Comparison of ENCODE assay signal across 10 mouse cellular contexts in the genomic region with DNA sequence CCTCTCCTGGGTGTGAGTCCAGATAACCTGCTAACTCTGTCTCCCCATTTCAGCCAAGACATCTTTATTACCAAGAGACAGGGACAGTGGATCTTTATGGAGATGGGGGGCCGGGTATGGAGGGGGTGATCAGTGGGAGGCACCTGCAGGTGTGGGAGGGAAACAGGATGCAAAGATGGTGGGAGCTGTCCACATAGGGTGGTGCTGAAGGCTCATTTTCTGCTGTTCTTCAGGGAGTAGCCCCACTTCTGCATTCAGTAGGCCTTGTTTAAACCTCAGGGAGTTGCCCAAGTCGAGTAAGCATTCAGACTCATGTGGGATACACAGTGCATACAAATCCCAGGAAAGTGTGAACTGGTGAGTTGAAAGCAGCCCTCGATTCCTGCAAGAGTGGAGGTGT. TPM values are rescaled to one million over a fixed set of nuclear protein-coding genes. Genes with fewer than 3 reads are reported as not detected.
DNase-seq lines count a peak whose midpoint lies in the region; ATAC-seq and TF ChIP-seq lines count a peak whose summit lies in the region.
"Had no signal": no experiment of that assay in that cellular context is flagged by ENCODE, and none has a peak within 500 bp of the region (broad histone marks: within the 10 kb centered on the region; RNA-seq: fewer than 3 reads in every experiment).

No protein-coding gene starts in this region.

- 11% methylated on average over 3 of the region's 3 CpGs for WGBS in liver, embryonic 13.5 days (ENCODE audit: insufficient replicate concordance)
- WGBS in liver, embryonic 11.5 days, result 16% methylated on average over 3 of the region's 3 CpGs
- 17% methylated on average over 3 of the region's 3 CpGs for WGBS in limb, embryonic 14.5 days
- WGBS in forebrain, embryonic 12.5 days, result 21% methylated on average over 3 of the region's 3 CpGs

- ATAC-seq in liver, embryonic 13.5 days (ENCODE audit: low read depth), result no peak
- no peak for ATAC-seq in liver, embryonic 11.5 days (replicated peaks; ENCODE audit: low FRiP score)
- no peak for ATAC-seq in limb, embryonic 14.5 days (ENCODE audit: low FRiP score, low read depth)
- ATAC-seq in erythroid progenitor cell, adult 5-6 weeks (replicated peaks; ENCODE audit: low FRiP score, poor library complexity, severe bottlenecking), result no peak
- no peak for ATAC-seq in forebrain, embryonic 12.5 days (ENCODE audit: low FRiP score)

- TF ChIP-seq POLR2A in limb, embryonic 14.5 days (IDR thresholded peaks at IDR 0.05; ENCODE audit: borderline replicate concordance, extremely low read depth, insufficient read depth, insufficient read length), result no peak

- no peak overlapping the region for H3K4me2 ChIP-seq in liver, embryonic 13.5 days
- H3K4me2 ChIP-seq in liver, embryonic 11.5 days, result no peak overlapping the region
- H3K4me2 ChIP-seq in limb, embryonic 14.5 days (replicated peaks; ENCODE audit: low read depth, low read length, severe bottlenecking), result no peak overlapping the region
- no peak overlapping the region for H3K4me2 ChIP-seq in forebrain, embryonic 12.5 days
- H3K4me2 ChIP-seq: liver, embryonic 15.5 days had no signal

- H3K27me3 ChIP-seq in liver, embryonic 13.5 days, result 0 out of 2 replicates have a peak, but pooled peaks cover 4% of the 10 kb centered on the region
- H3K27me3 ChIP-seq in liver, embryonic 11.5 days (replicated peaks; ENCODE audit: control insufficient read depth, insufficient read depth, low read length), result no peaks in the 10 kb centered on the region
- no peaks in the 10 kb centered on the region for H3K27me3 ChIP-seq in limb, embryonic 14.5 days (ENCODE audit: control insufficient read depth, insufficient read depth, low read length)
- H3K27me3 ChIP-seq in forebrain, embryonic 12.5 days, result 0 out of 2 replicates have a peak, but pooled peaks cover 4% of the 10 kb centered on the region
- H3K27me3 ChIP-seq: liver, embryonic 15.5 days had no signal

- no peak overlapping the region for H3K4me3 ChIP-seq in liver, embryonic 13.5 days (replicated peaks)
- H3K4me3 ChIP-seq in liver, embryonic 11.5 days (ENCODE audit: low read depth, low read length), result no peak overlapping the region
- no peak overlapping the region for H3K4me3 ChIP-seq in limb, embryonic 14.5 days (replicated peaks; ENCODE audit: low read length)
- no peak overlapping the region for H3K4me3 ChIP-seq in forebrain, embryonic 12.5 days (replicated peaks)
- H3K4me3 ChIP-seq: liver, embryonic 15.5 days had no signal

- H3K27ac ChIP-seq in liver, embryonic 13.5 days, result no peak overlapping the region
- no peak overlapping the region for H3K27ac ChIP-seq in liver, embryonic 11.5 days (ENCODE audit: low read depth, low read length)
- no peak overlapping the region for H3K27ac ChIP-seq in limb, embryonic 14.5 days (replicated peaks; ENCODE audit: low read depth, low read length)
- no peak overlapping the region for H3K27ac ChIP-seq in forebrain, embryonic 12.5 days
- H3K27ac ChIP-seq: liver, embryonic 15.5 days had no signal

- H3K36me3 ChIP-seq in liver, embryonic 13.5 days, result no peaks in the 10 kb centered on the region
- no peaks in the 10 kb centered on the region for H3K36me3 ChIP-seq in liver, embryonic 11.5 days (ENCODE audit: control insufficient read depth, insufficient read depth, low read length)
- H3K36me3 ChIP-seq in limb, embryonic 14.5 days (ENCODE audit: control insufficient read depth, insufficient read depth, low read length), result no peaks in the 10 kb centered on the region
- no peaks in the 10 kb centered on the region for H3K36me3 ChIP-seq in forebrain, embryonic 12.5 days (replicated peaks)
- H3K36me3 ChIP-seq: liver, embryonic 15.5 days had no signal

- H3K4me1 ChIP-seq in liver, embryonic 13.5 days (replicated peaks), result no peaks in the 10 kb centered on the region
- no peaks in the 10 kb centered on the region for H3K4me1 ChIP-seq in liver, embryonic 11.5 days (replicated peaks; ENCODE audit: control insufficient read depth, insufficient read depth, low read length)
- no peaks in the 10 kb centered on the region for H3K4me1 ChIP-seq in limb, embryonic 14.5 days (ENCODE audit: control insufficient read depth, insufficient read depth, low read length)
- H3K4me1 ChIP-seq in forebrain, embryonic 12.5 days, result no peaks in the 10 kb centered on the region
- H3K4me1 ChIP-seq: liver, embryonic 15.5 days had no signal

- H3K9ac ChIP-seq in liver, embryonic 13.5 days, result no peak overlapping the region
- H3K9ac ChIP-seq in liver, embryonic 11.5 days (ENCODE audit: low read depth, low read length), result no peak overlapping the region
- no peak overlapping the region for H3K9ac ChIP-seq in limb, embryonic 14.5 days (ENCODE audit: low read depth, low read length, severe bottlenecking)
- no peak overlapping the region for H3K9ac ChIP-seq in forebrain, embryonic 12.5 days
- H3K9ac ChIP-seq: liver, embryonic 15.5 days had no signal

- no peaks in the 10 kb centered on the region for H3K9me3 ChIP-seq in liver, embryonic 13.5 days (replicated peaks)
- no peaks in the 10 kb centered on the region for H3K9me3 ChIP-seq in liver, embryonic 11.5 days (ENCODE audit: control insufficient read depth, low read length)
- no peaks in the 10 kb centered on the region for H3K9me3 ChIP-seq in limb, embryonic 14.5 days (ENCODE audit: control insufficient read depth, low read length)
- H3K9me3 ChIP-seq in forebrain, embryonic 12.5 days, result no peaks in the 10 kb centered on the region
- H3K9me3 ChIP-seq: liver, embryonic 15.5 days had no signal

- DNase-seq in adrenal gland, postnatal 10 days, result peak; percentile 58
- DNase-seq in adrenal gland, adult 2 months, result no peak
- DNase-seq in liver, embryonic 13.5 days, result peak; percentile 7
- no peak for DNase-seq in liver, embryonic 11.5 days (ENCODE audit: low spot score)
- peak; percentile 51 for DNase-seq in NIH3T3 (ENCODE audit: low read depth)
- DNase-seq in limb, embryonic 14.5 days (ENCODE audit: low spot score), result peak; percentile 43
- DNase-seq: kidney, adult 2 months had no signal

RNA-seq across cellular contexts. Expression of a gene that starts 21.5 kb away (rescaled TPM):
- total RNA-seq in adrenal gland, postnatal 10 days (2021), result 1 to 10 TPM in 1 of 2 experiments, under 1 TPM in 1; 0.69 to 1.2 TPM
- total RNA-seq in adrenal gland, adult 2 months (2021), result 1 to 10 TPM in 1 of 2 experiments, under 1 TPM in 1; 0.40 to 1.0 TPM
- 1.5 and 3.3 TPM in 2 replicates for polyA plus RNA-seq in adrenal gland, adult 2 months (2012; rRNA removed)
- polyA plus RNA-seq in liver, embryonic 13.5 days (2015; fragmentation: Nextera tagmentation; extraction: Ambion mirVana), result not detected in 2 replicates
- 0.05 TPM in 1 of 2 replicates, not detected in the other for polyA plus RNA-seq in liver, embryonic 11.5 days (2014; fragmentation: Nextera tagmentation; extraction: Ambion mirVana)
- polyA plus RNA-seq in limb, embryonic 14.5 days (2012; rRNA removed), result 0.10 and 0.13 TPM in 2 replicates
- 0.10 and 0.15 TPM in 2 replicates for polyA plus RNA-seq in limb, embryonic 14.5 days (2014; fragmentation: Nextera tagmentation; extraction: Ambion mirVana)
- not detected in 2 replicates for total RNA-seq in erythroid progenitor cell, adult 5-6 weeks (2015; ENCODE audit: low replicate concordance)
- not detected in 2 replicates for total RNA-seq in erythroid progenitor cell, adult 5-6 weeks (2017; ENCODE audit: low replicate concordance)
- 0.10 TPM in 1 of 2 replicates, not detected in the other for polyA plus RNA-seq in forebrain, embryonic 12.5 days (2016; fragmentation: Nextera tagmentation; extraction: Ambion mirVana)
- polyA plus RNA-seq: liver, embryonic 15.5 days had no signal

Comparison
In these comparisons a context has a peak if more than half of its experiments do, and no peak if none do; other contexts are left out.
1. DNase-seq: peak in adrenal gland, postnatal 10 days (single experiment), liver, embryonic 13.5 days (single experiment), NIH3T3 (single experiment) and limb, embryonic 14.5 days (single experiment); none in adrenal gland, adult 2 months (single experiment) and liver, embryonic 11.5 days (single experiment).